ENCODE assay signal across 15 mouse cellular contexts in the genomic region with DNA sequence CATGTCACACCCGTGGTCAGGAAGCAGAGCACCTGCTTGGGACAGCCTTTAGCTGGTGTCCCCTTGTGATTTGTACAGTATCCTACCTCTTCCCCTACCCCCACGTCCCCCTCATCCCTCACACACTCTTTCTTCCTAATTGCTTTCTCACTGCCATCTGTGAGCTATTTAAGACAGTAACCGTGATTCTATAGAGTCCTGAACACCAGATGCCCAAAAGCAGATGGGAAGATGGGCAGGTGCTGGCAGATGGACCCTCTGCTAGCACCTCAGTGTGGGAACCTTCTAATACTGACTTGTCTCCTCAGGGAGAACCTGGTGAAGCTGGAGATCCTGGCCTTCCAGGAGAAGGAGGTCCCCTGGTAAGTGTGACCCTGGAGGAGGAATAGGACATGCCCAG.
"Had no signal": no experiment of that assay in that cellular context is flagged by ENCODE, and none has a peak within 500 bp of the region (broad histone marks: within the 10 kb centered on the region; RNA-seq: fewer than 3 reads in every experiment).

No protein-coding gene starts in this region.

- H3K36me3 ChIP-seq: neural tube, embryonic 15.5 days had no signal

- H3K4me3 ChIP-seq: left cerebral cortex, adult 2 months; midbrain, embryonic 10.5 days; myocyte; neural tube, embryonic 15.5 days had no signal

- H3K4me2 ChIP-seq: lung, embryonic 14.5 days; neural tube, embryonic 15.5 days had no signal

- DNase-seq: kidney, adult 8-10 months; kidney, postnatal 4 days; lung, embryonic 14.5 days; lung, postnatal 10 days; lung, postnatal 4 days; midbrain, embryonic 14.5 days; right cerebral cortex, postnatal 4 days; spleen, adult 18-20 months; thymus, adult 18-20 months; thymus, postnatal 25 days had no signal

- ATAC-seq: intestine, postnatal 0 days had no signal

- H3K27me3 ChIP-seq: neural tube, embryonic 15.5 days had no signal

- H3K27ac ChIP-seq: left cerebral cortex, adult 2 months; midbrain, embryonic 10.5 days; neural tube, embryonic 15.5 days had no signal

- H3K9me3 ChIP-seq: midbrain, embryonic 10.5 days; neural tube, embryonic 15.5 days had no signal

- H3K9ac ChIP-seq: lung, embryonic 14.5 days; neural tube, embryonic 15.5 days had no signal

- H3K4me1 ChIP-seq: midbrain, embryonic 10.5 days had no signal
